Mouse (Mus musculus): ENCODE measurements around the gene Nthl1. TPM values are rescaled to one million over a fixed set of nuclear protein-coding genes. Genes with fewer than 3 reads are reported as not detected.
A peak's percentile ranks its signal among the peaks of the same experiment; 100 is the strongest.

Gene Nthl1
- polyA plus RNA-seq, 1 experiment: 20.2 TPM

DNA sequence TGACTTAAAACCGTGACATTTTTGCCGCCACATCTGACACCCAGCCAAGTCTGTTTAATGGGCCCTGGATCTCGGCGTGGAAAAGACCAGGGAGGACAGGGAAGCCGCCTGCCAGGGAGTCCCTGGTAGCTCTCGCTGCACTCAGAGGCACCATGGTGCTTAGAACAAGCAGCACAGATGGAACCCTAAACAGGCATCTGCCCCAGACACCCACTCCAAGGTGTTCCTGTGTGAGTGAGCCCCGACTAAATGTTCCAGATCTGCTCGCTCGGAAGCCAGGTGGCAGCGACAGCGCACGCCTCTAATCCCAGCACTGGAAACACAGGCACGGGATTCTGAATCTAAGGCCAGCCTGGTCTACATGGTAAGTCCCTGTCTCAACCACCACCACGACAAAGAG lies 2.4 kb upstream of the Nthl1 start:
- Histone ChIP-seq H3K4me2 (ENCODE audit: low read depth) (no peak overlapping the region), H3K27me3 (ENCODE audit: control insufficient read depth, insufficient read depth, insufficient read length) (no peaks in the 10 kb centered on the region), H3K79me2 (ENCODE audit: control insufficient read depth, insufficient read depth) (peaks cover 6% of the 10 kb centered on the region), H3ac (ENCODE audit: control insufficient read depth, insufficient read length) (no peak overlapping the region), H3K36me3 (ENCODE audit: control insufficient read depth, insufficient read depth) (peaks cover 17% of the 10 kb centered on the region), H3K4me3 (no peak overlapping the region)
- no peak for TF ChIP-seq MYOG (IDR thresholded peaks at IDR 0.05; ENCODE audit: control insufficient read depth in 1 of 3, insufficient read depth in 1 of 3, insufficient read length in 2 of 3, low read depth in 2 of 3)
- no peak for TF ChIP-seq CEBPB (IDR thresholded peaks at IDR 0.05; ENCODE audit: insufficient read depth, poor library complexity, severe bottlenecking)
- TF ChIP-seq MAX (IDR thresholded peaks at IDR 0.05; ENCODE audit: low read depth): no peak
- no peak for TF ChIP-seq USF1 (IDR thresholded peaks at IDR 0.05; ENCODE audit: low read depth)
- no peak for TF ChIP-seq E2F4 (IDR thresholded peaks at IDR 0.05; ENCODE audit: insufficient read depth)
- TF ChIP-seq TCF12 (IDR thresholded peaks at IDR 0.05; ENCODE audit: insufficient read depth, poor library complexity, severe bottlenecking): no peak
- no peak for TF ChIP-seq TCF3 (IDR thresholded peaks at IDR 0.05; ENCODE audit: insufficient read length, low read depth)
- no peak for TF ChIP-seq SRF (IDR thresholded peaks at IDR 0.05; ENCODE audit: control insufficient read depth, insufficient read length, low read depth)
- TF ChIP-seq POLR2AphosphoS2 (IDR thresholded peaks at IDR 0.05; ENCODE audit: insufficient read length, low read depth): no peak
- TF ChIP-seq POLR2A (IDR thresholded peaks at IDR 0.05; ENCODE audit: insufficient read length, low read depth): no peak
- TF ChIP-seq REST (IDR thresholded peaks at IDR 0.05; ENCODE audit: insufficient read depth, insufficient read length): no peak

DNA sequence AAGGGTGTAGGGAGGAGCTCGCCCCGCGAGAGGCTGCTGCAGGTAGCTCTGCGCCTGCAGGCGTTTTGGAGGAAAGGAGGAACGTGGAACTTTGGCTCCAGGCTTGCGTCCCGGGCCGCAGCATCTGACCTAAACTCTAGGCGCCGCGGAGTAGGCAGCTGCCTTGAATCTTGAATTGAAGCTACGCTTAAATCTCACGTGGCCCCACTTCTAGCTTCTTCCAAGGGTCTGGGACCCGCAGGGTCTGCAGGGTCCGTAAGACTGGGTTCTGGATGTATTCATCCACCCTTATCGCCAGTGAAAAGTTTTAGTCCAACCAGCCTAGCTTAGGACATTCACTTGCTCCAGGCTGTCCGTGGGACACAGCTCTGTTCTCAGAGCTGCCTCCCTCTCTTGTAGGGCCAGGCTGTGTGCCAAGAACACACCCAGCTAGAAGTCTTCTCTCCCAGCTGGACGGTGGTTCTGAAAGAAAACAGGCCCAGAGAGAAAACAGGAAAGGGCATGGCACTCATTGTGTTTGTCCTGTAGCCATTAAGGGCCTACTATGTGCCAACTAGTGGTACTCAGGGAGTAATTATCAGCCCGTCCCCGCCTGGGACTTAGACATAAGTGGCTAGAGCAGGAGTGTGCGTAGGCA lies 451 bp downstream of the Nthl1 start:
- Histone ChIP-seq H3K36me3 (ENCODE audit: control insufficient read depth, insufficient read depth) (peaks cover 12% of the 10 kb centered on the region), H3ac (ENCODE audit: control insufficient read depth, insufficient read length) (peak overlapping the region; percentile 42), H3K4me3 (peak overlapping the region; percentile 77), H3K4me2 (ENCODE audit: low read depth) (peak overlapping the region; percentile 85), H3K79me2 (ENCODE audit: control insufficient read depth, insufficient read depth) (peaks cover 6% of the 10 kb centered on the region), H3K27me3 (ENCODE audit: control insufficient read depth, insufficient read depth, insufficient read length) (no peaks in the 10 kb centered on the region)
- TF ChIP-seq E2F4 (IDR thresholded peaks at IDR 0.05; ENCODE audit: insufficient read depth) (no peak), TCF12 (IDR thresholded peaks at IDR 0.05; ENCODE audit: insufficient read depth, poor library complexity, severe bottlenecking) (no peak), REST (IDR thresholded peaks at IDR 0.05; ENCODE audit: insufficient read depth, insufficient read length) (no peak)

DNA sequence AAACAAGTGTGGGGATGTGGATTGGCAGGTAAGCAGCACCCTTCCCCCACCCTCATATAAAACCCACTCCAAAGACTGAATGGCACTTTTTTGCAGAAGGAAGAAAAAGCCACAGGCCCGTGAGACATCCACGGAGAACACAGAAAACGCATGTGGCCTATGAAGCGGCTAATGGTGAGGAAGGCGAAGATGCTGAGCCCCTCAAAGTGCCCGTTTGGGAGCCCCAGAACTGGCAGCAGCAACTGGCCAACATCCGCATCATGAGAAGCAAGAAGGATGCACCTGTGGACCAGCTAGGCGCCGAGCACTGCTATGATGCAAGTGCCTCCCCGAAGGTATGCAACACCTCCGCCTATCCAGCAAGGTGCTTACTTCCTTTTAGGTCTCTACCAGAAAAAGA lies 1.4 kb downstream of the Nthl1 start:
- H3K4me3 ChIP-seq: peak overlapping the region; percentile 77
- H3K36me3 ChIP-seq (ENCODE audit: control insufficient read depth, insufficient read depth): peaks cover 3% of the 10 kb centered on the region
- no peaks in the 10 kb centered on the region for H3K27me3 ChIP-seq (ENCODE audit: control insufficient read depth, insufficient read depth, insufficient read length)
- H3K79me2 ChIP-seq (ENCODE audit: control insufficient read depth, insufficient read depth): peaks cover 6% of the 10 kb centered on the region
- no peak for TF ChIP-seq TCF3 (IDR thresholded peaks at IDR 0.05; ENCODE audit: insufficient read length, low read depth)
- no peak for TF ChIP-seq MYOG (IDR thresholded peaks at IDR 0.05; ENCODE audit: control insufficient read depth in 1 of 3, insufficient read depth in 1 of 3, insufficient read length in 2 of 3, low read depth in 2 of 3)
- no peak for TF ChIP-seq POLR2AphosphoS2 (IDR thresholded peaks at IDR 0.05; ENCODE audit: insufficient read length, low read depth)
- TF ChIP-seq E2F4 (IDR thresholded peaks at IDR 0.05; ENCODE audit: insufficient read depth): no peak
- TF ChIP-seq POLR2A (IDR thresholded peaks at IDR 0.05; ENCODE audit: insufficient read length, low read depth): no peak
- no peak for TF ChIP-seq TCF12 (IDR thresholded peaks at IDR 0.05; ENCODE audit: insufficient read depth, poor library complexity, severe bottlenecking)
- TF ChIP-seq USF1 (IDR thresholded peaks at IDR 0.05; ENCODE audit: low read depth): no peak
- TF ChIP-seq REST (IDR thresholded peaks at IDR 0.05; ENCODE audit: insufficient read depth, insufficient read length): no peak
- no peak for TF ChIP-seq CEBPB (IDR thresholded peaks at IDR 0.05; ENCODE audit: insufficient read depth, poor library complexity, severe bottlenecking)
- TF ChIP-seq SRF (IDR thresholded peaks at IDR 0.05; ENCODE audit: control insufficient read depth, insufficient read length, low read depth): no peak
- no peak for TF ChIP-seq MYOD1 (IDR thresholded peaks at IDR 0.05; ENCODE audit: control insufficient read depth in 1 of 3, insufficient read length in 2 of 3, low read depth in 2 of 3)
- TF ChIP-seq MAX (IDR thresholded peaks at IDR 0.05; ENCODE audit: low read depth): no peak
- no peak overlapping the region for H3K4me2 ChIP-seq (ENCODE audit: low read depth)
- no peak overlapping the region for H3ac ChIP-seq (ENCODE audit: control insufficient read depth, insufficient read length)

DNA sequence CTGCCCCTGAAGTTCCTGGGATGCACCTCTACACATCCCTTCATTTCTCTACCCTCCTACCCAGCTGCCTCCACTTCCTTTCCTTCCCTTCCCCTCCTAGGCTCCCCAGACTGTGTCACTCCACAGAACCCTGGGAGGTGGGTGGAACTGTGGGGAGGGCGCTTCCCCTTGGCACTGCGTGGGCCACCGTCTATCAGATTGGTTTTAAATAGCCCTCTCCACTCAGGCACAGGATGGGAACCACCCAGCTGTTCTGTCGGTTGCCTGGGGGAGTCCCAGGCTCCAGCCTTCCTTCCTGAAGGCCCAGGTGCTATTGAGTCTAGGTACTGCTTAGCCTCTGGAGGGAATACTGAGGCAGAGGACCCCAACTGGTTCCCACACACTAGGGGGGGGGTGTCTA lies 2.5 kb downstream of the Nthl1 start:
- Histone ChIP-seq H3K4me3 (no peak overlapping the region), H3ac (ENCODE audit: control insufficient read depth, insufficient read length) (no peak overlapping the region), H3K79me2 (ENCODE audit: control insufficient read depth, insufficient read depth) (peaks cover 6% of the 10 kb centered on the region), H3K36me3 (ENCODE audit: control insufficient read depth, insufficient read depth) (no peaks in the 10 kb centered on the region), H3K4me2 (ENCODE audit: low read depth) (no peak overlapping the region), H3K27me3 (ENCODE audit: control insufficient read depth, insufficient read depth, insufficient read length) (no peaks in the 10 kb centered on the region)
- TF ChIP-seq POLR2AphosphoS2 (IDR thresholded peaks at IDR 0.05; ENCODE audit: insufficient read length, low read depth): no peak
- no peak for TF ChIP-seq SRF (IDR thresholded peaks at IDR 0.05; ENCODE audit: control insufficient read depth, insufficient read length, low read depth)
- TF ChIP-seq E2F4 (IDR thresholded peaks at IDR 0.05; ENCODE audit: insufficient read depth): no peak
- no peak for TF ChIP-seq MAX (IDR thresholded peaks at IDR 0.05; ENCODE audit: low read depth)
- TF ChIP-seq POLR2A (IDR thresholded peaks at IDR 0.05; ENCODE audit: insufficient read length, low read depth): no peak
- no peak for TF ChIP-seq REST (IDR thresholded peaks at IDR 0.05; ENCODE audit: insufficient read depth, insufficient read length)
- TF ChIP-seq MYOG (IDR thresholded peaks at IDR 0.05; ENCODE audit: control insufficient read depth in 1 of 3, insufficient read depth in 1 of 3, insufficient read length in 2 of 3, low read depth in 2 of 3): no peak
- no peak for TF ChIP-seq CEBPB (IDR thresholded peaks at IDR 0.05; ENCODE audit: insufficient read depth, poor library complexity, severe bottlenecking)
- TF ChIP-seq USF1 (IDR thresholded peaks at IDR 0.05; ENCODE audit: low read depth): no peak

DNA sequence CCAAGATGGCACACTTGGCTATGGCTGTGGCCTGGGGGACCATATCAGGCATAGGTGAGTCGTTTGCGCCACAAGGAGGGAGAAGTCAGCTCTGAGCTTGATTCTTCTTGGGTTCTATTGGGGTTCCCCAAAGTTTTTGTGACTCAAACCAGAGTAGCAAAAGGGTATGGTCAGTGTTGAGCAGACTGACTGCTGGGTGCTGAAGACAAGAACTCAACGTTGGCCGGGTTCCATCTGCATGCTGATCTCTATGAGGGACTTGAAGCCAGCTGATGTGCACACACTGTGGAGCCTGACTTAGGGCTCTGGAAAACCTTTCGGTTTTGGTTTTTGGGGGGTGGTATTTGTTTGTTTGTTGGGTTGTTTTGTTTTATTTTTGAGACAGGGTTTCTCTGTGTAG lies 3.2 kb downstream of the Nthl1 start:
- H3K4me3 ChIP-seq: no peak overlapping the region
- peaks cover 6% of the 10 kb centered on the region for H3K79me2 ChIP-seq (ENCODE audit: control insufficient read depth, insufficient read depth)
- no peaks in the 10 kb centered on the region for H3K27me3 ChIP-seq (ENCODE audit: control insufficient read depth, insufficient read depth, insufficient read length)
- H3K36me3 ChIP-seq (ENCODE audit: control insufficient read depth, insufficient read depth): no peaks in the 10 kb centered on the region
- H3ac ChIP-seq (ENCODE audit: control insufficient read depth, insufficient read length): no peak overlapping the region
- no peak overlapping the region for H3K4me2 ChIP-seq (ENCODE audit: low read depth)
- TF ChIP-seq MYOD1 (IDR thresholded peaks at IDR 0.05; ENCODE audit: control insufficient read depth in 1 of 3, insufficient read length in 2 of 3, low read depth in 2 of 3) (no peak), REST (IDR thresholded peaks at IDR 0.05; ENCODE audit: insufficient read depth, insufficient read length) (no peak), CEBPB (IDR thresholded peaks at IDR 0.05; ENCODE audit: insufficient read depth, poor library complexity, severe bottlenecking) (no peak), MAX (IDR thresholded peaks at IDR 0.05; ENCODE audit: low read depth) (no peak), TCF12 (IDR thresholded peaks at IDR 0.05; ENCODE audit: insufficient read depth, poor library complexity, severe bottlenecking) (no peak), POLR2AphosphoS2 (IDR thresholded peaks at IDR 0.05; ENCODE audit: insufficient read length, low read depth) (no peak), E2F4 (IDR thresholded peaks at IDR 0.05; ENCODE audit: insufficient read depth) (no peak), SRF (IDR thresholded peaks at IDR 0.05; ENCODE audit: control insufficient read depth, insufficient read length, low read depth) (no peak)

Measured in myocyte (in vitro differentiated cells).